Mouse (Mus musculus) embryonic facial prominence, embryonic 14.5 days (tissue): ENCODE measurements around the gene Esr2. TPM values are rescaled to one million over a fixed set of nuclear protein-coding genes. Genes with fewer than 3 reads are reported as not detected.

Source experiments
- polyA plus RNA-seq: library from polyadenylated mRNA; unstranded; fragments of >200 nt; fragmentation: Nextera tagmentation; extraction: Ambion mirVana; gene quantifications from 2 replicates; pipeline ENCODE4 v1.2.1, GENCODE M21; 2014

The Esr2 gene
- polyA plus RNA-seq, 1 experiment from 2014 or later, result not detected

Other genes starting within 250 kb of the Esr2 start
- 0.08 and 0.30 TPM in 2 replicates for gene Tex21, start 69.5 kb upstream of the Esr2 start, polyA plus RNA-seq
- 57.4 and 59.5 TPM in 2 replicates for gene Mthfd1, start 78.0 kb upstream of the Esr2 start, polyA plus RNA-seq
- 1.1 and 1.3 TPM in 2 replicates for gene Akap5, start 147.6 kb upstream of the Esr2 start, polyA plus RNA-seq
- 21.2 and 21.4 TPM in 2 replicates for gene Zbtb25, start 192.3 kb upstream of the Esr2 start, polyA plus RNA-seq
- 9.5 and 9.8 TPM in 2 replicates for gene Zbtb1, start 193.0 kb upstream of the Esr2 start, polyA plus RNA-seq
- gene Hspa2, start 226.9 kb upstream of the Esr2 start, polyA plus RNA-seq, result 8.2 and 10.9 TPM in 2 replicates
- gene Ppp1r36, start 240.3 kb upstream of the Esr2 start, polyA plus RNA-seq, result 3.3 and 6.2 TPM in 2 replicates